Mouse (Mus musculus) erythroblast, embryonic 14.5 days (primary cell): ENCODE data around the gene Bloc1s6.

Experiments used
- GATA1 ChIP-seq: IDR thresholded peaks from 2 replicates; pipeline ENCODE4 v1.6.1; 2012; ENCODE audit warnings: low read length, inconsistent platforms, mixed read lengths
- TAL1 ChIP-seq: IDR thresholded peaks from 3 replicates; pipeline ENCODE4 v1.6.1; 2012; ENCODE audit warnings: low read length, inconsistent platforms, mixed read lengths

DNA sequence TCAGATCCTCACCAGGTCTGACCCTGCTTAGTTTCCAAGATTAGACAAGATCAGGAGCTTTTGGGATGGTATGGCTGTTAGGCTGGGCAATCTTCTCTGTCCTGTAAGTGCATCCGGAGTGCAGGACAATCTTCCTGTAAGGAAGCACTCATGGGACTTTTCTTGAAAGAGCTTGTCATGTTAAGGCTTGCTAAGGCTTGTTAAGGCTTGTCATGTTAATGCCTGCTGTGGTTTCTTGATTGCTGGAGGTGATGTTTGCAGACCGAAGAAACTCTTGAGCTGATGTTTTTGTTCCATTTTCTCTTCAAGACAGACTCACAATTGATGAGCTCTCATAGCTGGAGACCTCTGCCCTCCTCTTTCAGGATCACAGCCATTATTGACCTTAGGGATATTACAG is 47.9 kb downstream of the Bloc1s6 start:
- TF ChIP-seq TAL1: no peak
- no peak for TF ChIP-seq GATA1
